Mouse (Mus musculus) small intestine, adult 2 months (tissue): ENCODE results near the gene Wdr66.

Experiments
- CTCF ChIP-seq: fragments of 200-500 bp; IDR thresholded peaks from 2 replicates; pipeline ENCODE4 v1.5.1; 2012; ENCODE audit warnings: low read depth, mild to moderate bottlenecking, control low read depth, inconsistent platforms, low read length, moderate library complexity, mixed read lengths; ENCODE audit not compliant: insufficient replicate concordance, insufficient read length; ENCODE audit errors: extremely low read depth
- POLR2A ChIP-seq: fragments of 200-500 bp; IDR thresholded peaks from 2 replicates; pipeline ENCODE4 v1.6.1; 2012; ENCODE audit warnings: low read depth, mild to moderate bottlenecking, control low read depth, inconsistent platforms, low read length, moderate library complexity

GRCm38 (mm10) chr5:123268477-123269474 lies 16.9 kb downstream of the Wdr66 start:
- TF ChIP-seq POLR2A (no peak), CTCF (no peak)
